In the genomic region with DNA sequence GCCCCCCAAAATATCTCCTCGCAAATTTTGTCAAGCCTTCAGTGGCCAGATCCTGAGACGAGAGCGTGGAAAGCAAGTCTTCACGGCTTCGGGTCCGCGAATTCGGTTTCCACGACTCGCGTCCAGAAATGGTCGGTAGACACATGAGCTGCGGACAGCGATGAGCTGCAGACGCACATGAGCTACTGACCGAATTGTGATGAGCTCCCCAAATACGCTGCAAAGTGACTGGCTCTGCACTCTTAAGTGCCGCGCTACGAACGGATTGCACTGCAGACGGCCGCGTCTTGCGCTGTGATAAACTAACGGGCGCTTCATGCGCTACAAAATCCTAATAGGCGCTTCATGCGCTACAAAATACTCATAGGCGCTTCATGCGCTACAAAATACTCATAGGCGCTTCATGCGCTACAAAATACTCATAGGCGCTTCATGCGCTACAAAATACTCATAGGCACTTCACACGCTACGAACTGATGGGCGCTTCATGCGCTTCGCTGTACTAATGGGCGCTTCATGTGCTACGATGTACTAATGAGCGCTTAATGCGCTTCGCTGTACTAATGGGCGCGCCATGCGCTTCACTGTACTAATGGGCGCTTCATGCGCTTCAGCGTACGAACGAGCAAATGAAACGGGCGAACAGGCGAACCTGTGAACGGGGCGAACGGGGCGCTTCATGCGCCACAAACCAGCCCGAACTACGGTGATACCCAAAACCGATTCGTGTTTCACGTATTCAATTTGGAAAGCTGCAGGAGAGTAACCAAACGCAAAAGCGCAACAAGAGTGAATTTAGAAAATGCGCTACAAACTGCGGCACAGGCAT, we compare ENCODE assay signal across 8 mouse cellular contexts. TPM values are rescaled to one million over a fixed set of nuclear protein-coding genes. Genes with fewer than 3 reads are reported as not detected.
DNase-seq lines count a peak whose midpoint lies in the region; ATAC-seq and TF ChIP-seq lines count a peak whose summit lies in the region.

No protein-coding gene starts in this region.

- H3K36me3 ChIP-seq in hindbrain, embryonic 16.5 days (ENCODE audit: control insufficient read depth, insufficient read depth, low read length), result no peaks in the 10 kb centered on the region

- no peak for TF ChIP-seq POLR2A in cerebellum, adult 2 months (IDR thresholded peaks at IDR 0.05; ENCODE audit: borderline replicate concordance, insufficient read depth, low read length)

- WGBS in cerebellum, adult 2 months, result 56% methylated on average over 71 of the region's 71 CpGs
- 57% methylated on average over 71 of the region's 71 CpGs for WGBS in hindbrain, embryonic 16.5 days

- H3K4me2 ChIP-seq in hindbrain, embryonic 16.5 days (ENCODE audit: low read length), result peak overlapping the region; percentile 63

- H3K9me3 ChIP-seq in hindbrain, embryonic 16.5 days (ENCODE audit: control insufficient read depth, low read length), result peaks cover 10% of the 10 kb centered on the region

- no peaks in the 10 kb centered on the region for H3K4me1 ChIP-seq in cerebellum, adult 2 months (ENCODE audit: control insufficient read depth, insufficient read depth, low read length)
- no peaks in the 10 kb centered on the region for H3K4me1 ChIP-seq in hindbrain, embryonic 16.5 days (ENCODE audit: control insufficient read depth, insufficient read depth, low read depth, low read length)

- TF ChIP-seq CTCF in cerebellum, adult 2 months (IDR thresholded peaks at IDR 0.05; ENCODE audit: borderline replicate concordance, insufficient read depth, low read depth, low read length), result no peak

- H3K27me3 ChIP-seq in cerebellum, adult 2 months (ENCODE audit: control insufficient read depth, insufficient read depth, low read length), result no peaks in the 10 kb centered on the region
- no peaks in the 10 kb centered on the region for H3K27me3 ChIP-seq in hindbrain, embryonic 16.5 days (replicated peaks; ENCODE audit: control insufficient read depth, insufficient read depth, low read length)

- peak overlapping the region; percentile 62 for H3K4me3 ChIP-seq in cerebellum, adult 2 months (replicated peaks; ENCODE audit: insufficient read depth, low read depth, low read length)
- H3K4me3 ChIP-seq in hindbrain, embryonic 16.5 days (ENCODE audit: low read length), result peak overlapping the region; percentile 43

- peak; percentile 60 to 82 for DNase-seq in adrenal gland, adult (ENCODE audit: inconsistent age in 2 of 2, low spot score in 1 of 2)
- DNase-seq in adrenal gland, adult 8-10 months, result no peak
- DNase-seq in cerebellum, adult 2 months, result peak; percentile 63 to 64
- peak; percentile 40 to 43 for DNase-seq in frontal cortex, postnatal 14 days (ENCODE audit: low spot score in 2 of 2)
- peak; percentile 14 to 58 for DNase-seq in left cerebral cortex, adult 18-20 months (ENCODE audit: low spot score in 2 of 2)
- DNase-seq in lung, postnatal 14 days, result peak; percentile 21
- DNase-seq in right cerebral cortex, adult 18-20 months, result peak; percentile 63

- peak; percentile 28; the same call in 1 of the 2 replicates for ATAC-seq in hindbrain, embryonic 16.5 days

- H3K9ac ChIP-seq in hindbrain, embryonic 16.5 days (ENCODE audit: low read depth, low read length), result peak overlapping the region; percentile 53

- no peak overlapping the region for H3K27ac ChIP-seq in cerebellum, adult 2 months (ENCODE audit: insufficient read depth, low read length)
- peak overlapping the region; percentile 29; the same call in 1 of the 2 replicates for H3K27ac ChIP-seq in hindbrain, embryonic 16.5 days (ENCODE audit: low read depth, low read length)

RNA-seq across cellular contexts. Expression of gene Peg10, which starts 0.8 kb away (rescaled TPM):
- 100 to 1,000 TPM; 229 to 471 (median 312) TPM for total RNA-seq in adrenal gland, adult 8-10 months (2022)
- 18.7 and 18.9 TPM in 2 replicates for polyA plus RNA-seq in cerebellum, adult 2 months (2012; rRNA removed)
- polyA plus RNA-seq in hindbrain, embryonic 16.5 days (2015; fragmentation: Nextera tagmentation; extraction: Ambion mirVana), result 4.6 and 7.0 TPM in 2 replicates
- total RNA-seq in left cerebral cortex, adult 18-20 months (2021), result 10 to 100 TPM; 11.6 to 13.7 TPM

RNA-seq across cellular contexts. Expression of gene Sgce, which starts 0.9 kb away (rescaled TPM):
- total RNA-seq in adrenal gland, adult 8-10 months (2022), result 10 to 100 TPM; 67.4 to 94.6 (median 82.5) TPM
- polyA plus RNA-seq in cerebellum, adult 2 months (2012; rRNA removed), result 39.5 and 40.5 TPM in 2 replicates
- 58.3 and 59.7 TPM in 2 replicates for polyA plus RNA-seq in hindbrain, embryonic 16.5 days (2015; fragmentation: Nextera tagmentation; extraction: Ambion mirVana)
- 10 to 100 TPM; 34.0 TPM for total RNA-seq in left cerebral cortex, adult 18-20 months (2021)

Comparison
In these comparisons a context has a peak if more than half of its experiments do, and no peak if none do; other contexts are left out.
1. RNA of gene Peg10, which starts 0.8 kb away (total RNA-seq): 229 to 471 TPM in adrenal gland, adult 8-10 months; 11.6 to 13.7 TPM in left cerebral cortex, adult 18-20 months; every median in the first group is over 10 times any median in the second.